Mouse (Mus musculus) hindbrain, embryonic 11.5 days (tissue): Measurements from ENCODE around the gene Mt1. TPM values are rescaled to one million over a fixed set of nuclear protein-coding genes. Genes with fewer than 3 reads are reported as not detected.

Experiments
- ATAC-seq: fragments of 200-750 bp; cut with Nextera tagmentation; 2 replicates; pipeline ENCODE4 v1.8.0; 2017; ENCODE audit warnings: mild to moderate bottlenecking, moderate TSS enrichment, moderate library complexity; ENCODE audit not compliant: low FRiP score
- DNase-seq: peaks from one replicate; pipeline ENCODE4 v3.0.0-alpha.2; 2015; ENCODE audit warnings: low spot score
- H3K27ac ChIP-seq: fragments of 300-500 bp; sonication (generic); 2 replicates; pipeline ENCODE4 v1.5.1; 2014; ENCODE audit warnings: mild to moderate bottlenecking, low read depth, low read length
- H3K27me3 ChIP-seq: fragments of 300-500 bp; sonication (generic); 2 replicates; pipeline ENCODE4 v1.6.1; 2014; ENCODE audit warnings: mild to moderate bottlenecking, low read length, moderate library complexity, mixed read lengths; ENCODE audit not compliant: control insufficient read depth, insufficient read depth
- H3K36me3 ChIP-seq: fragments of 300-500 bp; sonication (generic); 2 replicates; pipeline ENCODE4 v1.6.1; 2014; ENCODE audit warnings: mild to moderate bottlenecking, low read length, moderate library complexity, mixed read lengths; ENCODE audit not compliant: control insufficient read depth, insufficient read depth
- H3K4me1 ChIP-seq: fragments of 300-500 bp; sonication (generic); replicated peaks from 2 replicates; pipeline ENCODE4 v1.6.1; 2014; ENCODE audit warnings: low read length, mixed read lengths; ENCODE audit not compliant: control insufficient read depth, insufficient read depth
- H3K4me2 ChIP-seq: fragments of 300-500 bp; sonication (generic); replicated peaks from 2 replicates; pipeline ENCODE4 v1.6.1; 2014; ENCODE audit warnings: mild to moderate bottlenecking, low read depth, low read length
- H3K4me3 ChIP-seq: fragments of 300-500 bp; sonication (generic); 2 replicates; pipeline ENCODE4 v1.5.1; 2014; ENCODE audit warnings: low read depth, low read length
- H3K9ac ChIP-seq: fragments of 300-500 bp; sonication (generic); 2 replicates; pipeline ENCODE4 v1.6.1; 2014; ENCODE audit warnings: low read depth, low read length
- H3K9me3 ChIP-seq: fragments of 300-500 bp; sonication (generic); 2 replicates; pipeline ENCODE4 v1.6.1; 2016; ENCODE audit warnings: low read length; ENCODE audit not compliant: control insufficient read depth
- WGBS: fragments of 180-500 bp; shearing (Covaris S2); extraction: QIAGEN DNeasy Blood & Tissue Kit; methylation state at CpG from one replicate; pipeline ENCODE4 v1.1.7; 2014; 5-methylcytosine and 5-hydroxymethylcytosine counted together
- polyA plus RNA-seq: library from polyadenylated mRNA; unstranded; fragments of >200 nt; fragmentation: Nextera tagmentation; extraction: Ambion mirVana; gene quantifications from 2 replicates; pipeline ENCODE4 v1.2.1, GENCODE M21; 2014

Mt1 gene
- polyA plus RNA-seq, 1 experiment from 2014 or later = 101 TPM

- no peak overlapping the region for H3K27ac ChIP-seq
- WGBS = 3% methylated on average over 6 of the region's 6 CpGs
- H3K4me3 ChIP-seq = no peak overlapping the region
- peak; percentile 96 for DNase-seq
- 0 out of 2 replicates have a peak, but pooled peaks cover 2% of the 10 kb centered on the region for H3K4me1 ChIP-seq
- no peaks in the 10 kb centered on the region for H3K36me3 ChIP-seq
- H3K9ac ChIP-seq = no peak overlapping the region
- no peak overlapping the region for H3K4me2 ChIP-seq
- H3K27me3 ChIP-seq = peaks cover 21% of the 10 kb centered on the region
- no peak for ATAC-seq
- no peaks in the 10 kb centered on the region for H3K9me3 ChIP-seq
Observed at GRCm38 (mm10) chr8:94167244-94167643, 11.6 kb upstream of the Mt1 start.

DNA sequence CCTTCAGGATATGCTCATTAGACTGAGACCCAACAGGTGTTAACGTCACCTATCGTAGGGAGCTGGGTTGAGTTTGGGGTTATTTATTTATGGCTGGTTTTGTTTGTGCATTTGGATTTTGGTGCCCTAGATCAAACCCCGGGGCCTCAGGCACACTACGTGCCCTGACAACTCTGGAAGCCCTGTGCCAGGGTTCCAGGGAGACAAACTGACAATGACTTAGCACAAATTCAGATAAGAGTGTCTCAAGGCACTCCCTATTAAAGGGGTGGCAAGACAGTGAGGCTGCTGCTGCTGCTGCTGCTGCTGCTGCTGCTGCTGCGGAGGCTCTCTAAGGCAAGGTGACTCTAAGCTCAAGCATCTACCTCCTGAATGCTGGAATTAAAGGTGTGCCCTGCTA, 9.3 kb upstream of the Mt1 start:
- Histone ChIP-seq H3K9me3 (no peaks in the 10 kb centered on the region), H3K4me2 (no peak overlapping the region), H3K27ac (no peak overlapping the region), H3K4me3 (no peak overlapping the region), H3K4me1 (0 out of 2 replicates have a peak, but pooled peaks cover 3% of the 10 kb centered on the region), H3K27me3 (peaks cover 43% of the 10 kb centered on the region), H3K9ac (no peak overlapping the region), H3K36me3 (no peaks in the 10 kb centered on the region)
- WGBS = 94% methylated on average over 5 of the region's 5 CpGs
- no peak for ATAC-seq
- DNase-seq = no peak

DNA sequence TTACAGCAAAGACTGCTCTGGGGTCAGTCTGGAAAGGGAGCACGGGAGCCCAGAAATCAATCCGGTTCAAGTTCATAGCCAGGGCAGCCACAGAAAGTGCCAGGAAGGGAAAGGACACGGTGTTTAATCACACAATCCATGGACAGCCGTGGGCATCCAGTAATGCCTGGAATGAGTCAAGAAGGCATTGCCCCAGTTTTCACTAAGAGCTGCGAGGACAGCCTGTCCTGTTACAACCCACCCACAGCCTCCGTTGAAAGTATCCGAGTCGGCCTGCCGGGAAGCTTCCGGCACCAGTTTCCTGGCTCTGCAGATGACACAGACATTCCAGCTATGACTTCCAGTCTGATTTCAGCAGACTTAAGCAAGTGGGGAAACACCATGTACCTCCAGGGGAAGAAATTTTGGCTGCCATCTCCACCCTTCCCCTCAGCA, 7.5 kb upstream of the Mt1 start:
- Histone ChIP-seq H3K9ac (no peak overlapping the region), H3K4me3 (no peak overlapping the region), H3K27ac (no peak overlapping the region), H3K36me3 (no peaks in the 10 kb centered on the region), H3K9me3 (no peaks in the 10 kb centered on the region), H3K4me1 (0 out of 2 replicates have a peak, but pooled peaks cover 3% of the 10 kb centered on the region), H3K4me2 (peak overlapping the region; percentile 85; the same call in 1 of the 2 replicates), H3K27me3 (peaks cover 51% of the 10 kb centered on the region)
- DNase-seq (no peak), ATAC-seq (no peak)
- 50% methylated on average over 10 of the region's 10 CpGs for WGBS

DNA sequence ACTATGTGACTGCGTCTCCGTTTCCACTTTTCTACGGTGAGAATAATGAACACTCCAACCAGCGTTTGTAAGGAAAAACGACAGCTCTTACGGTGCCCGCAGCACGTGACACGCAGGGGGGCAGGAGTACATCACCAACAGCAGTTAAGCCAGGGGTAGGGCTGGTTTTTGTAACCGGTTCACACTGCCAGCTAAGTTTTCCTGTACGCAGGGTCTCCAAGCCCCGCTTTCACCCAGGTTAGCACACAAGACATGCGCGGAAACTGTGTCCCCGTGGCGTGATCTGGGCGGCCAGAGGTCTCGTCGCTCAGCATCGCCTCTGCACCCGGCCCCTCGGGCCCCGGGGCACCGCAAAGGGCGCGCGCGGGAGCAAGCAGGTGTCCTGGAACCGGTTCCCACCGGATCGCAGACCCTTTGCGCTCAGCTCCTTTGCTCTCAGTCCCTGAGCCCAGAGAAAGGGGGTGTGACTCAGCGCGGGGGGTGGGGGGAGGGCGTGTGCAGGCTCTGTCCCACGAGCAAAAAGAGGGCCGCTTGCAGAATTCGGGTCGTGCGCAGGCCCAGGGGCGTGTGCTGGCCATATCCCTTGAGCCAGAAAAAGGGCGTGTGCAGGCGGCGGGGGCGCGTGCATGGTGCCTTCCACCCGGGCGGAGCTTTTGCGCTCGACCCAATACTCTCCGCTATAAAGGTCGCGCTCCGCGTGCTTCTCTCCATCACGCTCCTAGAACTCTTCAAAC, 6.6 kb upstream of the Mt1 start, which contains the start of gene Mt2:
TSS of gene Mt2 (plus strand) at position 590 of the 734 bp plus-strand sequence.
- H3K36me3 ChIP-seq = no peaks in the 10 kb centered on the region
- peak within 1 kb of the TSS; percentile 42 for H3K4me3 ChIP-seq
- WGBS = under 1% methylated on average over 55 of the region's 56 CpGs
- peaks cover 55% of the 10 kb centered on the region for H3K27me3 ChIP-seq
- no peaks in the 10 kb centered on the region for H3K9me3 ChIP-seq
- H3K9ac ChIP-seq = peak within 1 kb of the TSS; percentile 43
- H3K27ac ChIP-seq = no peak within 1 kb of the TSS
- DNase-seq (peak; percentile 70), ATAC-seq (peak; percentile 66)
- peak within 1 kb of the TSS; percentile 85 for H3K4me2 ChIP-seq
- 0 out of 2 replicates have a peak, but pooled peaks cover 3% of the 10 kb centered on the region for H3K4me1 ChIP-seq

- Histone ChIP-seq H3K27me3 (peaks cover 60% of the 10 kb centered on the region), H3K4me2 (peak overlapping the region; percentile 85)
- peak; percentile 33; the same call in 1 of the 2 replicates for ATAC-seq
Observed at GRCm38 (mm10) chr8:94172809-94173732, 5.8 kb upstream of the Mt1 start.

GRCm38 (mm10) chr8:94173848-94174403, 5.0 kb upstream of the Mt1 start:
- 0 out of 2 replicates have a peak, but pooled peaks cover 3% of the 10 kb centered on the region for H3K4me1 ChIP-seq
- H3K4me3 ChIP-seq = no peak overlapping the region
- no peak overlapping the region for H3K27ac ChIP-seq
- no peaks in the 10 kb centered on the region for H3K9me3 ChIP-seq
- ATAC-seq = no peak
- no peak for DNase-seq
- H3K4me2 ChIP-seq = no peak overlapping the region
- H3K27me3 ChIP-seq = peaks cover 68% of the 10 kb centered on the region
- WGBS = 47% methylated on average over 11 of the region's 11 CpGs
- no peak overlapping the region for H3K9ac ChIP-seq
- no peaks in the 10 kb centered on the region for H3K36me3 ChIP-seq

More at GRCm38 (mm10) chr8:94172809-94173732, 5.8 kb upstream of the Mt1 start:
- Histone ChIP-seq H3K36me3 (no peaks in the 10 kb centered on the region), H3K9me3 (no peaks in the 10 kb centered on the region), H3K27ac (no peak overlapping the region), H3K4me3 (peak overlapping the region; percentile 42), H3K4me1 (0 out of 2 replicates have a peak, but pooled peaks cover 3% of the 10 kb centered on the region), H3K9ac (peak overlapping the region; percentile 43; the same call in 1 of the 2 replicates)
- WGBS = 1% methylated on average over 39 of the region's 39 CpGs
- peak; percentile 69 for DNase-seq

- DNase-seq = no peak
Observed at GRCm38 (mm10) chr8:94174619-94175213, 4.2 kb upstream of the Mt1 start.

More at GRCm38 (mm10) chr8:94174619-94175213, 4.2 kb upstream of the Mt1 start:
- Histone ChIP-seq H3K27ac (no peak overlapping the region), H3K27me3 (peaks cover 73% of the 10 kb centered on the region), H3K36me3 (no peaks in the 10 kb centered on the region), H3K9me3 (no peaks in the 10 kb centered on the region), H3K4me3 (no peak overlapping the region), H3K4me1 (peaks cover 5% of the 10 kb centered on the region; the same call in 1 of the 2 replicates), H3K9ac (no peak overlapping the region), H3K4me2 (no peak overlapping the region)
- 31% methylated on average over 7 of the region's 7 CpGs for WGBS
- ATAC-seq = no peak
